Comparison of ENCODE assay signal across 9 mouse cellular contexts in the genomic region with DNA sequence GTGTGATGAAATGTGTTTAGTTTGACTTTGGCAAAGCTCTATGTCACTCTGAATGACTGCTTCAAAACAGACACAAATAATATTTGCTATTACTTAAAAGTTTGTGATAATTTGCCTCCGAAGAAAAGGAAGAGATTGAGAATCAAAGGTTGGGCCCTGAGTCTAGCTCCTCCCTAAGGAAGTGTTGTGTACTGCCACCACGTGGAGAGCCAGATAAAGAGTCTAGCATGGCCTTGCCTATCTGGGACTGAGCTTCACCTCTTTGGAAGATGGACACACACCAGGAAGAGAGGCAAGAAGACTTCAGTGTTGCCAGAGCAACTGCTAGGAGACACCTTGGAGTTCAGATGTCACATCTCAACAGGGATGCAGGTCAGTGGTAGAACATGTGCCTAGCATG.
A peak's percentile ranks its signal among the peaks of the same experiment; 100 is the strongest.
DNase-seq lines count a peak whose midpoint lies in the region; ATAC-seq and TF ChIP-seq lines count a peak whose summit lies in the region.
"Had no signal": no experiment of that assay in that cellular context is flagged by ENCODE, and none has a peak within 500 bp of the region (broad histone marks: within the 10 kb centered on the region; RNA-seq: fewer than 3 reads in every experiment).

No protein-coding gene starts in this region.

- intact Hi-C loops in heart, postnatal 25 days (cut with DNase I), result loop anchor here (2.0 to 5.0 kb wide), 2 partner anchors 126 to 496 kb away; no protein-coding TSS in a partner anchor

- H3K27me3 ChIP-seq in forebrain, postnatal 0 days (ENCODE audit: insufficient read depth, low read length), result no peaks in the 10 kb centered on the region
- no peaks in the 10 kb centered on the region for H3K27me3 ChIP-seq in forebrain, embryonic 15.5 days
- H3K27me3 ChIP-seq: heart, embryonic 13.5 days had no signal

- peak; percentile 60 for TF ChIP-seq CTCF in forebrain, postnatal 0 days (IDR thresholded peaks at IDR 0.05; ENCODE audit: low read depth)

- no peaks in the 10 kb centered on the region for H3K4me1 ChIP-seq in forebrain, postnatal 0 days (ENCODE audit: insufficient read depth)
- no peaks in the 10 kb centered on the region for H3K4me1 ChIP-seq in forebrain, embryonic 15.5 days

- no peak overlapping the region for H3K4me3 ChIP-seq in forebrain, postnatal 0 days (ENCODE audit: low read depth, low read length)
- H3K4me3 ChIP-seq in forebrain, embryonic 15.5 days, result no peak overlapping the region
- H3K4me3 ChIP-seq: heart, embryonic 13.5 days had no signal

- H3K9ac ChIP-seq in forebrain, postnatal 0 days, result no peak overlapping the region
- H3K9ac ChIP-seq in forebrain, embryonic 15.5 days (replicated peaks), result no peak overlapping the region
- H3K9ac ChIP-seq: heart, embryonic 13.5 days had no signal

- H3K36me3 ChIP-seq in forebrain, postnatal 0 days (ENCODE audit: insufficient read depth), result no peaks in the 10 kb centered on the region
- H3K36me3 ChIP-seq in forebrain, embryonic 15.5 days, result no peaks in the 10 kb centered on the region
- H3K36me3 ChIP-seq: heart, embryonic 13.5 days had no signal

- 37% methylated on average over 2 of the region's 2 CpGs for WGBS in forebrain, postnatal 0 days
- 41% methylated on average over 2 of the region's 2 CpGs for WGBS in forebrain, embryonic 15.5 days

- no peak for ATAC-seq in forebrain, postnatal 0 days
- no peak for ATAC-seq in forebrain, embryonic 15.5 days (replicated peaks)

- H3K27ac ChIP-seq in forebrain, postnatal 0 days (ENCODE audit: low read depth, low read length), result no peak overlapping the region
- no peak overlapping the region for H3K27ac ChIP-seq in forebrain, embryonic 15.5 days (replicated peaks)
- H3K27ac ChIP-seq: heart, embryonic 13.5 days had no signal

- DNase-seq in forebrain, postnatal 0 days, result no peak
- peak; percentile 39 to 65 for DNase-seq in spleen, adult 18-20 months
- DNase-seq in spleen, adult 12 weeks (ENCODE audit: low spot score), result no peak
- peak; percentile 70 to 71 for DNase-seq in cerebellum, postnatal 10 days
- peak; percentile 15 for DNase-seq in heart, postnatal 25 days (ENCODE audit: low spot score)
- DNase-seq in lung, postnatal 36 days, result peak; percentile 83
- no peak for DNase-seq in Muller cell, postnatal 12 days (ENCODE audit: inconsistent ontology term)

- H3K9me3 ChIP-seq in forebrain, postnatal 0 days (ENCODE audit: low read length), result no peaks in the 10 kb centered on the region
- H3K9me3 ChIP-seq in forebrain, embryonic 15.5 days, result no peaks in the 10 kb centered on the region
- H3K9me3 ChIP-seq: heart, embryonic 13.5 days had no signal

- no peak overlapping the region for H3K4me2 ChIP-seq in forebrain, postnatal 0 days (ENCODE audit: low read depth)
- H3K4me2 ChIP-seq in forebrain, embryonic 15.5 days (replicated peaks), result no peak overlapping the region
- H3K4me2 ChIP-seq: heart, embryonic 13.5 days had no signal

Comparison
In these comparisons a context has a peak if more than half of its experiments do, and no peak if none do; other contexts are left out.
1. DNase-seq: peak in spleen, adult 18-20 months (2 of 2), cerebellum, postnatal 10 days (2 of 2), heart, postnatal 25 days (single experiment) and lung, postnatal 36 days (single experiment); none in forebrain, postnatal 0 days (single experiment), spleen, adult 12 weeks (single experiment) and Muller cell, postnatal 12 days (single experiment).